Mouse (Mus musculus) left cerebral cortex, postnatal 14 days (tissue): ENCODE results near the gene Chic1. TPM values are rescaled to one million over a fixed set of nuclear protein-coding genes. Genes with fewer than 3 reads are reported as not detected.
A peak's percentile ranks its signal among the peaks of the same experiment; 100 is the strongest.

Experiments
- DNase-seq, 2 experiments: peaks; one replicate each; pipeline ENCODE4 v3.0.0; 2021 to 2022; ENCODE audit warnings: low spot score in 2 of 2, mixed read lengths in 1 of 2
- intact Hi-C: fragments of 180-260 bp; cut with DNase I; formaldehyde crosslinking; loops from one replicate; pipeline ENCODE4 v1.15.1; 2025
- long read RNA-seq, 2 experiments: library from polyadenylated mRNA; stranded (forward); transcript quantifications; one replicate each; pipeline ENCODE4 v2.0.0; 2021
- total RNA-seq, 2 experiments: library from RNA; stranded (reverse); gene quantifications; 2 replicates each; pipeline ENCODE4 v1.2.3; 2021

Gene Chic1
- 10 to 100 TPM; 11.2 to 11.8 TPM for total RNA-seq
- long read RNA-seq, experiment 1, full-length matches to known transcripts = 3 of 6 reads
- long read RNA-seq, experiment 1, partial matches to known transcripts = 0 of 6 reads
- long read RNA-seq, experiment 1, other reads (novel, unspliced or antisense) = 3 of 6 reads
- long read RNA-seq, experiment 2, full-length matches to known transcripts = 2 of 4 reads
- long read RNA-seq, experiment 2, partial matches to known transcripts = 1 of 4 reads
- long read RNA-seq, experiment 2, other reads (novel, unspliced or antisense) = 1 of 4 reads

GRCm38 (mm10) chrX:103356287-103356686 lies at the start of gene Chic1:
Gene Chic1 (plus strand): TSS chrX:103356476.
- intact Hi-C loops = no loop called here
- DNase-seq = peak; percentile 85 to 87

- DNase-seq = no peak
- intact Hi-C loops = no loop called here
Observed at GRCm38 (mm10) chrX:103308262-103308661, 48.0 kb upstream of the Chic1 start.

- intact Hi-C loops = no loop called here
- no peak for DNase-seq
Observed at GRCm38 (mm10) chrX:103311723-103312122, 44.6 kb upstream of the Chic1 start.

DNA sequence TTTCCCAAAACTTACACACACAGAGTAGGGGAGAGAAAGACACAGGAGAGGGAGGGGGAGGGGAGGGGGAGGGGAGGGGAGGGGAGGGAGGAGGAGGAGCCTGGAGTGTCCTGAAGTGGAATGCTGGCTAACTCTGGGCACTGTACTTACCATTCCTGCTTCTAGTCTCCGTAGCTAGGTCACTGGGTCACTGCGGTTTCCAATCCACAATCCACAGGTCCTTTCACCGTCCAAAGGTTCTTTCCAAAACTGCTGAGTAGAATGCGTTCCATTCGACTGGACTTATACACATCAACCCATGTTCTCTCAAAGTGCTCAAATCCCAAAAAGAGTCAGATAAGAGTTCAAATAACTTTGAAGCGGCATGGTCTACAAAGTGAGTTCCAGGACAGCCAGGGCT lies 42.1 kb upstream of the Chic1 start:
- DNase-seq = no peak
- intact Hi-C loops = no loop called here

DNA sequence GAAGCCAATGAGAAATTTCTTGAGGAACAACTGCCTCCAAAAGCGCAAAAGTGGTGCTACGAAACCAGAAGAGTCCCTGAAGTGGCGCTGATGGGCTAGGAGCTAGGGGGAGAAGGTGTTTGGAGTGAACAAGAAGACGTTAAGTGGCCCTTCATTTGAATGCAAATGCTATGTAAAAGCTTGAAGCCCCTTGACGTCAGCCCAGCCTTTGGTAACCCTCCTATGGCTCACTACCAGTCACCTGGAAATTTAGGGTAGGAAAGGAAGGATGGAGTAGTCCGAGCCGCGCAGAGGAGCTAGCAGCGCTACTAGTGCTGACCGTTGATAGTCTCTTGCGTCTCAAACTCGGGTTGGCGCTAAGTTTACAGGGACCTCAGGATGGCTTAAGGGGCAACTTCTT lies 35.1 kb upstream of the Chic1 start, which contains the start of gene Cdx4:
Gene Cdx4 (plus strand): TSS at position 253 of the 400 bp plus-strand sequence.
- no peak for DNase-seq
- intact Hi-C loops = no loop called here

- DNase-seq = no peak
- intact Hi-C loops = no loop called here
Observed at GRCm38 (mm10) chrX:103325900-103326299, 30.4 kb upstream of the Chic1 start.

GRCm38 (mm10) chrX:103329386-103329785 lies 26.9 kb upstream of the Chic1 start:
- DNase-seq = no peak
- intact Hi-C loops = no loop called here

- no peak for DNase-seq
- intact Hi-C loops = no loop called here
Observed at GRCm38 (mm10) chrX:103331125-103331858, 25.0 kb upstream of the Chic1 start.

GRCm38 (mm10) chrX:103341369-103342113 lies 14.7 kb upstream of the Chic1 start:
- intact Hi-C loops = no loop called here

DNA sequence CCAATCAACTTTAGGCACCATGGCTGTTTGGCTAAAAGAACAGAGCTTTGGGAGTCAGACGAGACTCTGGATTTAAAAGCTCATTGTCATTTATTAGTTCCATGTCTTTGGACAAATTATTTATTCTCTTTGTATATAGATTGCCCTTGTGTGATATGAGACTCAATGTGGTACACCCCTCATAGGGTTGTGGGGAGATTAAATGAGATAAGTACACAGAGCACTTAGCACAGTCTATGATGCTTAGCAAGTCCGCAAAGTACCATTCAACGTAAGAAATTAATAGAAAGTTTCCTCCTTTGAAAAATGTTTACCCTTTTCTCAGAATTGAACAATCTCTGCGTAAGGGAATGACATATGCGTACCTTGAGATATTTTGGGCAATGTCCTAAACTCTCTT lies 492 bp upstream of the Chic1 start:
- DNase-seq = no peak
- intact Hi-C loops = no loop called here

More at GRCm38 (mm10) chrX:103341369-103342113, 14.7 kb upstream of the Chic1 start:
- DNase-seq = no peak

DNA sequence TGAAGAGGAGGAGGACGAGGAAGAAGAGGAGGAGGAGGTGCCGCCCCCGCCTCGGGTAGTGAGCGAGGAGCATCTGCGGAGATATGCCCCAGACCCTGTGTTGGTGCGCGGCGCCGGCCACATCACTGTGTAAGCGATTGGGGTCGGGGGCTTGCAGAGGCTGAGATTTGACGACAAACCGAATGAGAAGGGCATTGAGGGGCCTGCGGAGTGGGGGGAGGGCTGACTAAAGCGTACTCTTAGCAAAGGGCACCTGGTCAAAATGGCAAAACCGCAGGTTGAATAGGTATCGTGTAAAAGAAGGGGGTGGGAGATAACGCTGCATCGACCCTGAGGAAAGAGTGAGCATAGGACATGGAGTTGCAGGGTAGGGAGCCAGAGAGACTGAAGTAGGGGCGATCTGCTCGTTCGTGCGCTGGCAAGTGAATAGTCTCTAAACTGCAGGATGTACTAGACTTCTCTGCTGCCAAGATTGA lies 523 bp downstream of the Chic1 start:
- DNase-seq = peak; percentile 3 to 10
- intact Hi-C loops = no loop called here

DNA sequence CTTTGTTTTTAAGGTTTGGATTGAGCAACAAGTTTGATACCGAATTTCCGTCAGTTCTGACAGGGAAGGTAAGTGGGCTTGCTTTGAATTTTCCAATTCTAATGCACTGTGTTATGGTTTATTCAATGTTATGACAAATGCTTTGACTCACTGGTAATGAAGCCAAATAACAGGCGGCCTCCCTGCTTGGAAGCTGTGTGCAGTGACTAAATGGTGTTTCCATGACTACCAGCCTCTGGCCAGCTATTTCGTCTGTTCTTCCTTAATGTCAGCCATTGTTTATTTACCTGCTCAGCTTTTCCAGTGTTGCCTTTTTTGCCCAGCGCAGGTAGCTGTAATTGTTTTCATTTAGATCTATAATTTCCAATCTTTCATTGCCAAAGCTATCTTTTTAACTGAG lies 9.9 kb downstream of the Chic1 start:
- no peak for DNase-seq
- intact Hi-C loops = no loop called here

DNA sequence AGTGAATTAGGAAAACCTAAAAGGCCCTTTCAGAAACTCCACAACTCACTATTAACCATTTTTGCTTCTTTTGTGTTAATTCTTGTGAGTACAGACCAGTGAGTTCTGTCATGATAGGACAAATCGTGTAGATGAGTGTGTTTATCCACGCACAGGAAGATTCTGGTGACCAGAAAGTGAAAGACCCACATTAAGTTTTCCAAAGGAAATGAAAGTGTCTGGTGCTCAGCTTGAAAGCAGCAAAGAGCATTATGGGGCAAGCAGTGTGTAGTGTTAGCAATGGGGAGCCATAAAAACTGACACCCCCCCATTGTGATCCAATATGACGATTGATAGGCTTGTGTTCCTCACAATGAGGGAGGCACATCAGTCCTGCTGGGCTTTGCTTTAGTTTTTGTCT lies 12.4 kb downstream of the Chic1 start:
- no peak for DNase-seq
- intact Hi-C loops = no loop called here

DNA sequence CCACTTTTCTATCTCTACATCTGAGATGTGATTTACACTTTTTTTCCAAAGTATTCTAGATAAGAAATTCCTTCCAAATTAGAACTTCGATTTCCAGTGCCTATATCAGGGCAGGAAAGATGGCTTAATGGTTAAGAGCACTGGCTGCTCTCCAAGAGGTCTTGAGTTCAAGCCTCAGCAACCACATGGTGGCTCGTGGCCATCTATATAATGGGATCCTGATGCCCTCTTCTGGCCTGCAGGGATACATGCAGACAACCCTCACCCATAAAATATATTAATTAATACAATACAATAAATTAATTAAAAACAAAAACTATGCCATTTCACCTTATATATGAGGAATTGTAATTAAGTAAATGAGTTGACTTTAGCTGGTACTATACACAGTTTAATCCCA lies 14.9 kb downstream of the Chic1 start:
- no peak for DNase-seq
- intact Hi-C loops = loop anchor here (5.0 kb wide), 2 partner anchors 84 to 109 kb away; no protein-coding TSS in a partner anchor

DNA sequence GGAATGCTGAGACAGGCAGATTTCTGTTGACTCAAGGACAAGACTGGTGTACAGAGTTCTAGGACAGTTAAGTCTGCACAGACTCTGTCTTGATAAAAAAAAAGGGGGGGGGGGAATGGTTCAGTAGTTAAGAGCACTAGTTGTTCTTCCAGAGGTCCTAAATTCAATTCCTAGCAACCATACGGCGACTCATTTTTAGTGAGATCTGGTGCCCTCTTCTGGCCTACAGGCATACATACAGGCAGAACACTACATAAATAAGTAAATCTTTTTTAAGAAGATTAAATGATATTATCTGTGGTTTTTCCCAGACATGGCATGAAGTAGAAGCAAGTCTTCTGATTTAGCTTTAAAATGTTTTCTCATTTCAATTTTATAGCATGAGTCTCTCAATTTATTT lies 15.4 kb downstream of the Chic1 start:
- intact Hi-C loops = loop anchor here (5.0 kb wide), 2 partner anchors 84 to 109 kb away; no protein-coding TSS in a partner anchor
- no peak for DNase-seq

DNA sequence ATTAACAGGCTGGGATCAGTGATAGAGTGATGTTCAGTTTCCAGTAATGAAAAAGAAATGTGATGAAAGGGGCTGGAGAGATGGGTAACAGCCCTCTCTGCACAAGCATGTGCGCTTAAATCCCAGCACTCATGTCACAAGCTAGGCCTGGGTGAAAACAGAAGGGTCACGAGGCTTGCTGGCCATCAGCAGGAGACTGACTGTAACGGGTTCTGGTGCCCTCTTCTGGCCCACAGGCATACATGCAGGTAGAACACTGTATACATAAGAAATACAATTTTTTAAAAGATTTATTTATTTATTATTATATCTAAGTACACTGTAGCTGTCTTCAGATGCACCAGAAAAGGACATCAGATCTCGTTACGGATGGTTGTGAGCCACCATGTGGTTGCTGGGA lies 18.0 kb downstream of the Chic1 start:
- DNase-seq = no peak
- intact Hi-C loops = loop anchor here (5.0 kb wide), 2 partner anchors 87 to 112 kb away; no protein-coding TSS in a partner anchor

- no peak for DNase-seq
- intact Hi-C loops = no loop called here
Observed at GRCm38 (mm10) chrX:103384528-103384927, 28.3 kb downstream of the Chic1 start.

DNA sequence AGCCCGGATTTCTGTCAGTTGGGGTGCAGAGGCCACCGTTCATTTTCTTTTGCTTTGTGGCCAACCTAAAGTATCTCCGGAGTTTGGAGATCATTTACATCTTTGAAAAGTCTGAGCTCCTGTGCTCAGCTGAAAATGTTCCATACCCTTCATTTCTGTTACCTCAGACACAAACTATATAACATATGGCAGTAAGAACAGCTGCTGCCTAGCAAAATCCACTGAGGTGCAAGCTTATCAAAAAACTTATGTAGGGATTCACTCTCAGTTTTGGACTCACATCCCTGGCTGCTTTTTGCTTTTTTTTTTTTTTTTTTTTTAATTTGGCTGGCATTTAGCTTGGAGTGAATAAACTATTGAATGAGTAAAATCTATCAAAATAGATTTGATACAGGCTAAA lies 31.9 kb downstream of the Chic1 start:
- intact Hi-C loops = no loop called here
- no peak for DNase-seq

DNA sequence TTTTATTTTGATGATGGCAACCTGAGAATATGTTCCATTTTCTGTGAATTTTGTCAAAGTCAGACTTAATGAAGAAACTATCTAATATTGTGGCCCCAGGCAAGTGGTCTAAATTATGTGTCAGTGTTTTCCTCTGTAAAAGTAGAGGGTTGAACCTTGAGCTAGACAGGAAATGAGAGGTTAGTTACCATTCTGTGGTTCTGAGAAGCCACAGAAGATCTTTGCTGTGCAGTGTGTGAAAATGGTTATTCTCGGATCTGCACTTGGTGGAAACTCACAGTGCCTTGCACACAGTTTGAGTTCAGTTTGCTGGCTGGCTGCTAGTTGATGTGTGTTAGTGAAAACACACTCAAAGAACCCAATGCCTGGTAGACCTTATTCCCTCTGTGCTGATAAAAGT lies 37.6 kb downstream of the Chic1 start:
- intact Hi-C loops = no loop called here
- no peak for DNase-seq

GRCm38 (mm10) chrX:103405021-103405420 lies 48.7 kb downstream of the Chic1 start:
- intact Hi-C loops = no loop called here

More at GRCm38 (mm10) chrX:103405021-103405420, 48.7 kb downstream of the Chic1 start:
- DNase-seq = no peak
